Mouse (Mus musculus): ENCODE results near the gene Anapc2. TPM values are rescaled to one million over a fixed set of nuclear protein-coding genes. Genes with fewer than 3 reads are reported as not detected.
A peak's percentile ranks its signal among the peaks of the same experiment; 100 is the strongest.

Anapc2 gene
- polyA plus RNA-seq, 1 experiment = 82.6 TPM

DNA sequence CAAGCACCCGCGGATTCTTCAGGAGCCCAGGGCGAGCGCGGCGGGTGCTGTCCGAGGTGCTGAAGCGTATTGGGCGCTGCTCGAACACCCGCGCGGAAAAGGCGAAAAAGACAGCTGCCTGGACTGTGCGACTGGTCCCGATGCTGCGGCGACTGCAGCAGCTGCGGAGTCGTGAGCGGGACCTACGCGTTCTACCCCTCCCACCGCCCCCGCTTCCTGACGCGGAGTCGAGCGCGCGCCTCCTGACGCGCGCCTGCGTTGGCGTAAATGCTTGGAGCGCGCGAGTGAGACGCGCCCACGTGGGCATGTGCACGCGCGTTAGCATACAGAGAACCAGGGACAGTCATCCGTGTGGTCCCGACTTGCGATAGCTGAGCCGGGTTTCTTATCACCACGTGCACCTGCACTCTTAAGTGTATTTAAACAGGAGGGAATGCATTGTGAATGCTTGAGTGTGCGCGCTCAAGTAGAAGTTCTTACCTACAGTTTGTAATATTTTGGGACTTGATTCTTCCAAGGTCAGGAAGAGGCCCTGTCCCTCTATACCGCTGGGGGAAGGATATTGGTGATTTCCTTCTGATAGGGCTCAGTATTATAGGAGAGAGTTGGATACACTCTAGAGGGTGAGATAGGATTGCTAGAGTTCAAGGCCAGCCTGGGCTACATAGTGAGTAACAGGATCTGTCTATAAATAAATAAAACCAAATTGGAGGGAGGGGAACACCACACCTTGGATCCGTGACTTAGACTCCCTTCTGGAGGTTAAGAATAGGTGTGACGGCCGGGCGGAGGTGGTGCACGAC is 46.9 kb downstream of the Anapc2 start, which contains the start of gene Grin1:
Grin1 (minus strand) TSS at position 217 of the 803 bp plus-strand sequence.
- 10% methylated on average over 58 of the region's 58 CpGs for WGBS
- Histone ChIP-seq H3K4me1 (ENCODE audit: control insufficient read depth, insufficient read depth, low read length) (no peaks in the 10 kb centered on the region), H3K27me3 (replicated peaks; ENCODE audit: control insufficient read depth, insufficient read depth, low read length) (no peaks in the 10 kb centered on the region), H3K4me3 (ENCODE audit: insufficient read depth, low read depth, low read length) (no peak within 1 kb of the TSS), H3K36me3 (ENCODE audit: control insufficient read depth, insufficient read depth, low read length) (no peaks in the 10 kb centered on the region), H3K27ac (ENCODE audit: insufficient read depth, low read depth, low read length) (no peak within 1 kb of the TSS)
- TF ChIP-seq CTCF (conservative IDR thresholded peaks at IDR 0.05; ENCODE audit: insufficient read depth, insufficient read length, low read depth, low read length) = no peak
- DNase-seq = peak; percentile 51

DNA sequence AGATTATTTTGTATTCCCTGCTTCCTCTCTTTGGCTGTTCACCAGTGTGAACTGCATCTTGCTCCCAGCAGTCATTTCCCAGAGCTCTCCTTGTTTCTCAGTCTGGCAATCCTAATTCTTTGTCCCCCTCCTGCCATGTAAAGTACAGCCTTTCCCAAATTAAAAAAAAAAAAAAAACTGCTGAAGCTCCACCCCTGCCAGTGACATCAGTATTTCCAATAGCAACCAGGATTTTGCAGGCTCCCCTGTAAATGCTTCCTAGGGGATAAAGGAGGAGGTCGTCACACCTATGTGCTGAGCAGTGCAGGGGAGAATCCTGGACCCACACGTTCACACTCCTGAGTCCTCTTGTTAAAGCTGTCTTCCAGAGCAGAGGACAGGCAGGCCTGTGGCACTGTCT is 47.8 kb downstream of the Anapc2 start:
- no peak for DNase-seq
- WGBS = 27% methylated on average over 2 of the region's 2 CpGs
- Histone ChIP-seq H3K4me1 (ENCODE audit: control insufficient read depth, insufficient read depth, low read length) (no peaks in the 10 kb centered on the region), H3K27me3 (replicated peaks; ENCODE audit: control insufficient read depth, insufficient read depth, low read length) (no peaks in the 10 kb centered on the region), H3K36me3 (ENCODE audit: control insufficient read depth, insufficient read depth, low read length) (no peaks in the 10 kb centered on the region), H3K4me3 (ENCODE audit: insufficient read depth, low read depth, low read length) (no peak overlapping the region), H3K27ac (ENCODE audit: insufficient read depth, low read depth, low read length) (no peak overlapping the region)
- TF ChIP-seq POLR2A (IDR thresholded peaks at IDR 0.05; ENCODE audit: low read depth, low read length) = no peak

DNA sequence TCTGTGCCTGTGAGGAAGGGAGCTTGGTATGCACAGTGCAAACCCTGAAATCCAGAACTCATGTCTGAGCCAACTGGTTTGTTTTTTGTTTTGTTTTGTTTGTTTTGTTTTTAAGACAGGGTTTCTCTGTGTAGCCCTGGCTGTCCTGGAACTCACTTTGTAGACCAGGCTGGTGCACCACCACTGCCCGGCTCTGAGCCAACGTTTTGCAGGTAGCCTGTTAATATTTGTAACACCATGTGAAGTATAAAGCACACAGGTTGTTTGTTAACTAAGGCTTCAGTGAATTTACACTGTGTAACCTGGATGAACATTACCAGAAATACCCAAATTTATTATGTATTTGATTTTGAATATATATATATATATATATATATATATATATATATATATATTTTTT is 53.8 kb downstream of the Anapc2 start:
- 53% methylated on average over 2 of the region's 2 CpGs for WGBS

DNA sequence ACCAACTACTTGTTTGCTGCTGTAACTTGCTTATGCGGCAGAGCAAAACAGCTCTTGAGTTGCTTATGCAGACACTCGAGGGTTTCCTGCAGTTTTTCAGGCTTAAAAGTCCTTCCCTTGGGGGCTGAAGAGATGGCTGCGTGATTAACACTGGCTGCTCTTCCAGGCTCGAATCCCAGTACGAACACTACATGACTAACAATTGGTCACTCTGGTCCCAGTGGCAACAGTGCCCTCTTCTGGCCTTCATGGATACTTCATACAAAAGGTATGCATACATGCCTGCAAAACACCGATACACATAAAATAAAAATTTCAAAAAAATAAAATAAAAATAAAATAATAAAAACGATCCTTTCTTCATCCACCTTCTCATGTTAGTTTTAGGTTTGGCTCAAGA is 56.2 kb downstream of the Anapc2 start:
- 35% methylated on average over 7 of the region's 7 CpGs for WGBS
- no peak overlapping the region for H3K4me3 ChIP-seq (ENCODE audit: insufficient read depth, low read depth, low read length)
- peak; percentile 65 for TF ChIP-seq CTCF (conservative IDR thresholded peaks at IDR 0.05; ENCODE audit: insufficient read depth, insufficient read length, low read depth, low read length)
- no peak for TF ChIP-seq POLR2A (IDR thresholded peaks at IDR 0.05; ENCODE audit: low read depth, low read length)
- H3K4me1 ChIP-seq (ENCODE audit: control insufficient read depth, insufficient read depth, low read length) = peaks cover 10% of the 10 kb centered on the region; the same call in 1 of the 2 replicates
- H3K27ac ChIP-seq (ENCODE audit: insufficient read depth, low read depth, low read length) = no peak overlapping the region
- H3K27me3 ChIP-seq (replicated peaks; ENCODE audit: control insufficient read depth, insufficient read depth, low read length) = no peaks in the 10 kb centered on the region
- peak; percentile 62 for DNase-seq
- no peaks in the 10 kb centered on the region for H3K36me3 ChIP-seq (ENCODE audit: control insufficient read depth, insufficient read depth, low read length)

More for the DNA sequence above, 53.8 kb downstream of the Anapc2 start:
- H3K4me1 ChIP-seq (ENCODE audit: control insufficient read depth, insufficient read depth, low read length) = no peaks in the 10 kb centered on the region
- H3K36me3 ChIP-seq (ENCODE audit: control insufficient read depth, insufficient read depth, low read length) = no peaks in the 10 kb centered on the region
- H3K27ac ChIP-seq (ENCODE audit: insufficient read depth, low read depth, low read length) = no peak overlapping the region
- H3K27me3 ChIP-seq (replicated peaks; ENCODE audit: control insufficient read depth, insufficient read depth, low read length) = no peaks in the 10 kb centered on the region
- peak; percentile 69 for DNase-seq
- TF ChIP-seq POLR2A (IDR thresholded peaks at IDR 0.05; ENCODE audit: low read depth, low read length) = no peak
- no peak for TF ChIP-seq CTCF (conservative IDR thresholded peaks at IDR 0.05; ENCODE audit: insufficient read depth, insufficient read length, low read depth, low read length)
- H3K4me3 ChIP-seq (ENCODE audit: insufficient read depth, low read depth, low read length) = no peak overlapping the region

DNA sequence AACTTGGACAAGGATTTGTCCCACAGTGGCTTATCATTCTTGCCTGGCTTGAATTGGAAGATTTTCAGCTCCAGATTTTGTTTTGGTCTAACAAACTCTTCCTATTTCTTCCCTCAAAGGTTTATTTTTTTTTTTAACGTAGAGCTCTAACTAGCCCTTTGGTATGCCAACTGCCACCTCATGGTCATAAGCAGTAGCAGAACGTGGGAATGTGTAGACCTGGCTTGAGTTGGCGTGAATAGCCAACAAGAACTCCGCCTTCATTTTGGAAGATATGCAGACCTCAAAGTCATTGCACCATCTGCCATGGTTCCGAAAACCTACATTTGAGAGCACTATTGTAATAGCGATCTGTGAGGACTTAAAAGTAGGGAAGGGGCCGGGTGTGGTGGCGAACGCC is 59.2 kb downstream of the Anapc2 start:
- 50% methylated on average over 9 of the region's 9 CpGs for WGBS
- Histone ChIP-seq H3K4me3 (ENCODE audit: insufficient read depth, low read depth, low read length) (no peak overlapping the region), H3K4me1 (ENCODE audit: control insufficient read depth, insufficient read depth, low read length) (peaks cover 12% of the 10 kb centered on the region; the same call in 1 of the 2 replicates), H3K27ac (ENCODE audit: insufficient read depth, low read depth, low read length) (no peak overlapping the region), H3K36me3 (ENCODE audit: control insufficient read depth, insufficient read depth, low read length) (no peaks in the 10 kb centered on the region), H3K27me3 (replicated peaks; ENCODE audit: control insufficient read depth, insufficient read depth, low read length) (no peaks in the 10 kb centered on the region)
- no peak for DNase-seq
- no peak for TF ChIP-seq POLR2A (IDR thresholded peaks at IDR 0.05; ENCODE audit: low read depth, low read length)
- TF ChIP-seq CTCF (conservative IDR thresholded peaks at IDR 0.05; ENCODE audit: insufficient read depth, insufficient read length, low read depth, low read length) = no peak

DNA sequence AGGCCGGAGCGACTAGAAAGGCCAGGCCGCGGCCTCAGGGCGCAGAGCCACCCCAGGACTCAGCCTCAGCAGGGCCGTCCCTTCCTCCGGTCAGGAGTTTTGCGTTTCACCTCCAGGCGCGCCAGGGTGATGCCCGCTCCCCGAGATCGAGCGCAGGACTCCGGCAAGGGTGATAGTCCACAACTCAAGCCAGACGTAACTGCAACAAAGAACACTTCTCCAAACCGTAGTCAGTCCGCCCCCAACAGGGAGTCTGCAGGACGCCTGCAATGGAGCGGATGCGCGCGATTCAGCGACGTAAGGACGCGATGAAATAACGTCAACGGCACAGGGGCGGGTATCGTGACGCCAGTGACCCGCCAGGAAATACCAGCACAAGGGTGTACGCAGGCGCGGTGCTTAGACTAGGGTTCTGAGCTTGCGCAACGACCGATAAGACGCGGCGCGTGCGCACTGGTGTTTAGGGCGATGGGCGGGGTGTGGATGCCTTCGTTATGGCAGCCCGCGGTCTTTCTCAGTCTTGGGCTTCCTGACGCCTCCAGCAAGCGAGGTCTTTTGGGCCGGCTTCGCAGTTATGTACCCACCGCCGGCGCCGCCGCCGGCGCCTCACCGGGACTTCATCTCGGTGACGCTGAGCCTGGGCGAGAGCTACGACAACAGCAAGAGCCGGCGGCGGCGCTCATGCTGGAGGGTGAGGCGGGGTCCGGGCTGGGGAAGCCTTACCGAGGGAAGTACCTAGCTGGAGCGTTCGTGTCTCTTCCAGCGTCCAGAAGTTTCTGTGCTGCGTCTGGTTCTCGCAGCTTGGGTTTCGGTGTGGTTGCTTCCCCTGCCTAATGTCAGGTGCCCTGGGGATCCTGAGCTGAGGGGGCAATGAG is 60.2 kb downstream of the Anapc2 start, which contains the start of gene Man1b1:
Man1b1 (plus strand) TSS at position 53 of the 875 bp plus-strand sequence.
- Histone ChIP-seq H3K4me3 (ENCODE audit: insufficient read depth, low read depth, low read length) (peak within 1 kb of the TSS; percentile 83), H3K4me1 (ENCODE audit: control insufficient read depth, insufficient read depth, low read length) (peaks cover 12% of the 10 kb centered on the region; the same call in 1 of the 2 replicates), H3K27me3 (replicated peaks; ENCODE audit: control insufficient read depth, insufficient read depth, low read length) (no peaks in the 10 kb centered on the region), H3K36me3 (ENCODE audit: control insufficient read depth, insufficient read depth, low read length) (no peaks in the 10 kb centered on the region), H3K27ac (ENCODE audit: insufficient read depth, low read depth, low read length) (peak within 1 kb of the TSS; percentile 52; the same call in 1 of the 2 replicates)
- WGBS = under 1% methylated on average over 78 of the region's 78 CpGs
- TF ChIP-seq CTCF (conservative IDR thresholded peaks at IDR 0.05; ENCODE audit: insufficient read depth, insufficient read length, low read depth, low read length) (no peak), POLR2A (IDR thresholded peaks at IDR 0.05; ENCODE audit: low read depth, low read length) (peak; percentile 62)
- peak; percentile 100 for DNase-seq

DNA sequence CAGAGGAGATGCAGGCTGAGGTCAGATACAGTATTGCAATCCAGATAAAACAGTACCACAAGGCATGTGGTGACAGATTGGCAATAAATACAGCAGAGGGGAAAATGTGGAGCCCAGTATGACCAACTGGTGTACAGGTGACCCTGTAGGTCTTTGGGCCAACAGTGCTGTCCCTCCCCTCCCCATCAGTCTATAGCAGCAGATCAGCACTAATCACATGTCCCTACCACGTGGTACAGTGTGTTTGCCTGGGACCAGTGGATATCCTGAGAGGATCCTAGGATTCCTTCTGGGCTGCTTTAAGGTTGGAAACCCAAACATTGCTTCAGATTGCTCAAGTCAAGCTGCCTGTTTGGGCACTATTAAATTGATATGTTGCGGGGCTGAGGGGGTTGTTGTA is 61.3 kb downstream of the Anapc2 start:
- no peak for TF ChIP-seq POLR2A (IDR thresholded peaks at IDR 0.05; ENCODE audit: low read depth, low read length)
- 82% methylated on average over 2 of the region's 2 CpGs for WGBS
- H3K4me3 ChIP-seq (ENCODE audit: insufficient read depth, low read depth, low read length) = no peak overlapping the region

More for the DNA sequence above, 61.3 kb downstream of the Anapc2 start:
- Histone ChIP-seq H3K27me3 (replicated peaks; ENCODE audit: control insufficient read depth, insufficient read depth, low read length) (no peaks in the 10 kb centered on the region), H3K27ac (ENCODE audit: insufficient read depth, low read depth, low read length) (no peak overlapping the region), H3K36me3 (ENCODE audit: control insufficient read depth, insufficient read depth, low read length) (no peaks in the 10 kb centered on the region), H3K4me1 (ENCODE audit: control insufficient read depth, insufficient read depth, low read length) (peaks cover 12% of the 10 kb centered on the region; the same call in 1 of the 2 replicates)
- DNase-seq = no peak

Other genes with a start within 250 kb of the Anapc2 start
- 77.8 and 110 TPM in 2 replicates for gene Nsmf, start 218.1 kb upstream of the Anapc2 start, polyA plus RNA-seq (2012; rRNA removed)
- gene Entpd8, start 192.2 kb upstream of the Anapc2 start, polyA plus RNA-seq (2012; rRNA removed) = 23.7 and 29.2 TPM in 2 replicates
- gene Noxa1, start 177.3 kb upstream of the Anapc2 start, polyA plus RNA-seq (2012; rRNA removed) = not detected in 2 replicates
- gene Nrarp, start 91.7 kb upstream of the Anapc2 start, polyA plus RNA-seq (2012; rRNA removed) = 5.7 and 7.8 TPM in 2 replicates
- 21.8 and 26.9 TPM in 2 replicates for gene Tor4a, start 75.6 kb upstream of the Anapc2 start, polyA plus RNA-seq (2012; rRNA removed)
- gene Nelfb, start 61.0 kb upstream of the Anapc2 start, polyA plus RNA-seq (2012; rRNA removed) = 62.6 and 70.5 TPM in 2 replicates
- 0.42 and 0.68 TPM in 2 replicates for gene Stpg3, start 57.8 kb upstream of the Anapc2 start, polyA plus RNA-seq (2012; rRNA removed)
- gene Fam166a, start 53.7 kb upstream of the Anapc2 start, polyA plus RNA-seq (2012; rRNA removed) = 0.55 and 0.58 TPM in 2 replicates
- 313 and 314 TPM in 2 replicates for gene Tubb4b, start 47.8 kb upstream of the Anapc2 start, polyA plus RNA-seq (2012; rRNA removed)
- 240 and 299 TPM in 2 replicates for gene Slc34a3, start 38.1 kb upstream of the Anapc2 start, polyA plus RNA-seq (2012; rRNA removed)
- gene Rnf224, start 35.7 kb upstream of the Anapc2 start, polyA plus RNA-seq (2012; rRNA removed) = 0.06 and 0.12 TPM in 2 replicates
- gene Rnf208, start 30.2 kb upstream of the Anapc2 start, polyA plus RNA-seq (2012; rRNA removed) = 49.1 and 57.9 TPM in 2 replicates
- 0.66 and 1.2 TPM in 2 replicates for gene Cysrt1, start 30.0 kb upstream of the Anapc2 start, polyA plus RNA-seq (2012; rRNA removed)
- gene AL732309.1, start 25.6 kb upstream of the Anapc2 start, polyA plus RNA-seq (2012; rRNA removed) = 13.0 and 15.2 TPM in 2 replicates
- 48.9 and 50.7 TPM in 2 replicates for gene Tmem203, start 17.0 kb upstream of the Anapc2 start, polyA plus RNA-seq (2012; rRNA removed)
- gene Tprn, start 9.9 kb upstream of the Anapc2 start, polyA plus RNA-seq (2012; rRNA removed) = 81.0 and 85.4 TPM in 2 replicates
- gene Ssna1, start within 50 bp of the Anapc2 start, polyA plus RNA-seq (2012; rRNA removed) = 46.2 and 48.8 TPM in 2 replicates
- not detected in 2 replicates for gene Tmem210, start 15.7 kb downstream of the Anapc2 start, polyA plus RNA-seq (2012; rRNA removed)
- gene Lrrc26, start 17.4 kb downstream of the Anapc2 start, polyA plus RNA-seq (2012; rRNA removed) = 2.7 and 3.0 TPM in 2 replicates
- gene Grin1, start 46.7 kb downstream of the Anapc2 start, polyA plus RNA-seq (2012; rRNA removed) = 0.34 and 0.41 TPM in 2 replicates
- gene Man1b1, start 59.9 kb downstream of the Anapc2 start, polyA plus RNA-seq (2012; rRNA removed) = 16.6 and 19.6 TPM in 2 replicates
- 167 and 171 TPM in 2 replicates for gene Dpp7, start 83.9 kb downstream of the Anapc2 start, polyA plus RNA-seq (2012; rRNA removed)
- gene Uap1l1, start 93.2 kb downstream of the Anapc2 start, polyA plus RNA-seq (2012; rRNA removed) = 125 and 133 TPM in 2 replicates
- gene Sapcd2, start 99.8 kb downstream of the Anapc2 start, polyA plus RNA-seq (2012; rRNA removed) = 0.20 and 0.34 TPM in 2 replicates
- gene Entpd2, start 123.4 kb downstream of the Anapc2 start, polyA plus RNA-seq (2012; rRNA removed) = 18.8 and 23.8 TPM in 2 replicates
- gene Npdc1, start 126.9 kb downstream of the Anapc2 start, polyA plus RNA-seq (2012; rRNA removed) = 73.7 and 99.5 TPM in 2 replicates
- gene Fut7, start 150.8 kb downstream of the Anapc2 start, polyA plus RNA-seq (2012; rRNA removed) = 0.19 and 0.80 TPM in 2 replicates
- 51.0 and 64.0 TPM in 2 replicates for gene Abca2, start 156.2 kb downstream of the Anapc2 start, polyA plus RNA-seq (2012; rRNA removed)
- 104 and 130 TPM in 2 replicates for gene Clic3, start 184.4 kb downstream of the Anapc2 start, polyA plus RNA-seq (2012; rRNA removed)
- gene Paxx, start 188.6 kb downstream of the Anapc2 start, polyA plus RNA-seq (2012; rRNA removed) = 49.0 and 53.2 TPM in 2 replicates
- gene Ptgds, start 197.6 kb downstream of the Anapc2 start, polyA plus RNA-seq (2012; rRNA removed) = 47.2 and 51.6 TPM in 2 replicates
- 0.18 TPM in 1 of 2 replicates, not detected in the other for gene Lcn12, start 221.4 kb downstream of the Anapc2 start, polyA plus RNA-seq (2012; rRNA removed)
- 39.6 and 48.4 TPM in 2 replicates for gene Fbxw5, start 228.3 kb downstream of the Anapc2 start, polyA plus RNA-seq (2012; rRNA removed)
- gene C8g, start 229.2 kb downstream of the Anapc2 start, polyA plus RNA-seq (2012; rRNA removed) = 20.6 and 22.0 TPM in 2 replicates